Mouse (Mus musculus) heart, adult 2 months (tissue): ENCODE measurements at regions not wholly inside any gene's neighbourhood (a gene's known extent, or its start where the extent isn't known, plus 50 kb on each side); places are given as distances from the start of the nearest gene placed in this dataset.

Experiments used
- CTCF ChIP-seq: fragments of 200-600 bp; IDR thresholded peaks from 2 replicates; pipeline ENCODE4 v1.8.1; 2022; ENCODE audit warnings: antibody characterized with exemption, mild to moderate bottlenecking, moderate library complexity
- EP300 ChIP-seq: fragments of 200-500 bp; IDR thresholded peaks from 2 replicates; pipeline ENCODE4 v1.6.1; 2011; ENCODE audit warnings: low read depth, low read length, control low read depth; ENCODE audit not compliant: insufficient read depth
- POLR2A ChIP-seq: fragments of 200-500 bp; IDR thresholded peaks from 2 replicates; pipeline ENCODE4 v1.6.1; 2011; ENCODE audit warnings: mild to moderate bottlenecking, low read depth, low read length, control low read depth; ENCODE audit not compliant: insufficient read depth

- TF ChIP-seq CTCF: peak; percentile 60
- TF ChIP-seq POLR2A: no peak
- no peak for TF ChIP-seq EP300
Observed at GRCm38 (mm10) chr1:149254141-149254540, 706.9 kb downstream of the Pla2g4a start.
